Mouse (Mus musculus): ENCODE data around the gene Cnbp.

DNA sequence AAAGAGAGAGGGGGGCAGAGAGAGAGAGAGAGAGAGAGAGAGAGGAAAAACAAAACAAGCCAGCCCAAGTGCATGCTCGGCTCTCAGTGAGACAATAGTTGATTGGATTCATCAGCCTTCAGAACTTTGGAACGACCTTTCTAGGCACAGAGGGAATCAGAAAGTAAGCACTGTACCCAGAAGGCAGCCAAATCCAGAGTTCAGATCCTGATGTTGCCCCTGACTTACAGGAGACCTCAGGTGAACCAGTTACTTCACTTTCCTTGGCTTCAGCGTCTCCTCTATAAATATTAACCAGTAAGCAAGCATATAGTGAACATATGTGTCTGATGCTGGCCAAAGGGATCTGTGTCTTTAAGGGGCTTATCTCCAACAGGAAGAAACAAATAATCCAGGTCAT, 42.4 kb downstream of the Cnbp start:
- TF ChIP-seq POLR2A (IDR thresholded peaks at IDR 0.05; ENCODE audit: low read depth, low read length) (no peak), CTCF (conservative IDR thresholded peaks at IDR 0.05; ENCODE audit: insufficient read depth, insufficient read length, low read depth, low read length) (no peak)

Measured in kidney, adult 2 months (tissue).